Mouse (Mus musculus) MEL (cell line): Measurements from ENCODE around the gene 1110017D15Rik. TPM values are rescaled to one million over a fixed set of nuclear protein-coding genes. Genes with fewer than 3 reads are reported as not detected.

Experiments
- DNase-seq: peaks from one replicate; pipeline ENCODE4 v3.0.0; 2011; ENCODE audit warnings: low read depth, low spot score
- H3K27ac ChIP-seq: 2 replicates; pipeline ENCODE4 v1.5.1; 2012; ENCODE audit warnings: low read depth, mild to moderate bottlenecking, control low read depth, low read length, moderate library complexity; ENCODE audit not compliant: control insufficient read depth
- H3K27me3 ChIP-seq, 2 experiments: fragments of 150-350 bp in 1 of 2; sonication (generic) in 1 of 2; 2 replicates each; pipeline ENCODE4 v1.6.1; 2012; ENCODE audit warnings: low read length in 2 of 2, mild to moderate bottlenecking in 2 of 2, improper control_type of control experiment in 1 of 2, moderate library complexity in 1 of 2; ENCODE audit not compliant: insufficient read depth in 2 of 2, control insufficient read depth in 1 of 2
- H3K36me3 ChIP-seq, 2 experiments: 2 replicates each; pipeline ENCODE4 v1.6.1; 2012 to 2014; ENCODE audit warnings: low read length in 2 of 2, improper control_type of control experiment in 1 of 2, inconsistent platforms in 1 of 2, mild to moderate bottlenecking in 1 of 2; ENCODE audit not compliant: insufficient read depth in 2 of 2, control insufficient read depth in 1 of 2
- H3K4me1 ChIP-seq, 2 experiments: fragments of 150-350 bp in 1 of 2; sonication (generic) in 1 of 2; 2 replicates each; pipeline ENCODE4 v1.6.1; 2012; ENCODE audit warnings: low read length in 2 of 2, improper control_type of control experiment in 1 of 2, mild to moderate bottlenecking in 1 of 2; ENCODE audit not compliant: insufficient read depth in 2 of 2, control insufficient read depth in 1 of 2
- H3K4me3 ChIP-seq, 2 experiments: fragments of 150-350 bp in 1 of 2; sonication (generic) in 1 of 2; 2 replicates each; pipeline ENCODE4 v1.5.1; 2012; ENCODE audit warnings: low read depth in 2 of 2, low read length in 2 of 2, mild to moderate bottlenecking in 2 of 2, moderate library complexity in 2 of 2, control low read depth in 1 of 2, improper control_type of control experiment in 1 of 2; ENCODE audit not compliant: control insufficient read depth in 1 of 2, insufficient read depth in 1 of 2
- H3K79me2 ChIP-seq: 2 replicates; pipeline ENCODE4 v1.6.1; 2012; ENCODE audit warnings: mild to moderate bottlenecking, low read length, moderate library complexity; ENCODE audit not compliant: control insufficient read depth, poor library complexity, insufficient read depth
- H3K9ac ChIP-seq: 2 replicates; pipeline ENCODE4 v1.6.1; 2012; ENCODE audit warnings: low read depth, mild to moderate bottlenecking, control low read depth, low read length, moderate library complexity; ENCODE audit not compliant: control insufficient read depth, poor library complexity, severe bottlenecking
- H3K9me3 ChIP-seq: fragments of 150-350 bp; sonication (generic); replicated peaks from 2 replicates; pipeline ENCODE4 v1.6.1; 2012; ENCODE audit warnings: mild to moderate bottlenecking, low read length, improper control_type of control experiment, moderate library complexity; ENCODE audit not compliant: insufficient read depth
- BHLHE40 ChIP-seq: IDR thresholded peaks from 2 replicates; pipeline ENCODE4 v1.6.1; 2012; ENCODE audit warnings: low read depth, mild to moderate bottlenecking, inconsistent platforms, low read length, improper control_type of control experiment, borderline replicate concordance
- CHD1 ChIP-seq: IDR thresholded peaks from 2 replicates; pipeline ENCODE4 v1.6.1; 2012; ENCODE audit warnings: low read depth, mild to moderate bottlenecking, inconsistent platforms, low read length, improper control_type of control experiment
- CTCF ChIP-seq, 3 experiments: IDR thresholded peaks in 2 of 3; conservative IDR thresholded peaks in 1 of 3; 2 replicates each; pipeline ENCODE4 v1.5.1; 2011 to 2012; ENCODE audit warnings: low read length in 3 of 3, low read depth in 2 of 3, mild to moderate bottlenecking in 2 of 3, improper control_type of control experiment in 1 of 3, inconsistent platforms in 1 of 3, mixed read lengths in 1 of 3, moderate library complexity in 1 of 3; ENCODE audit not compliant: control insufficient read depth in 1 of 3, insufficient read depth in 1 of 3, poor library complexity in 1 of 3, severe bottlenecking in 1 of 3
- E2F4 ChIP-seq: IDR thresholded peaks from 2 replicates; pipeline ENCODE4 v1.6.1; 2011; ENCODE audit warnings: low read depth, low read length, improper control_type of control experiment, borderline replicate concordance
- EP300 ChIP-seq, 2 experiments: IDR thresholded peaks; 2 replicates each; pipeline ENCODE4 v1.6.1; 2011; ENCODE audit warnings: improper control_type of control experiment in 2 of 2, low read length in 2 of 2, low read depth in 1 of 2, mild to moderate bottlenecking in 1 of 2
- GABPA ChIP-seq: IDR thresholded peaks from 2 replicates; pipeline ENCODE4 v1.6.1; 2012; ENCODE audit warnings: low read depth, mild to moderate bottlenecking, inconsistent platforms, low read length, improper control_type of control experiment, moderate library complexity
- GATA1 ChIP-seq: IDR thresholded peaks from 2 replicates; pipeline ENCODE4 v1.6.1; 2011; ENCODE audit warnings: low read depth, low read length, improper control_type of control experiment
- HCFC1 ChIP-seq: IDR thresholded peaks from 2 replicates; pipeline ENCODE4 v1.6.1; 2012; ENCODE audit warnings: low read depth, mild to moderate bottlenecking, inconsistent platforms, low read length, improper control_type of control experiment, moderate library complexity
- KAT2A ChIP-seq: conservative IDR thresholded peaks from 2 replicates; pipeline ENCODE4 v1.6.1; 2012; ENCODE audit warnings: low read depth, low read length, improper control_type of control experiment, inconsistent platforms
- MAFK ChIP-seq: IDR thresholded peaks from 2 replicates; pipeline ENCODE4 v1.6.1; 2011; ENCODE audit warnings: low read depth, mild to moderate bottlenecking, low read length, improper control_type of control experiment, borderline replicate concordance
- MXI1 ChIP-seq: IDR thresholded peaks from 2 replicates; pipeline ENCODE4 v1.6.1; 2011; ENCODE audit warnings: mild to moderate bottlenecking, low read depth, low read length, improper control_type of control experiment
- NELFE ChIP-seq: IDR thresholded peaks from 2 replicates; pipeline ENCODE4 v1.6.1; 2011; ENCODE audit warnings: low read depth, low read length, improper control_type of control experiment
- NRF1 ChIP-seq: IDR thresholded peaks from 2 replicates; pipeline ENCODE4 v1.6.1; 2014; ENCODE audit warnings: low read depth, mild to moderate bottlenecking, inconsistent platforms, low read length, improper control_type of control experiment, moderate library complexity; ENCODE audit not compliant: poor library complexity, insufficient read depth, severe bottlenecking
- POLR2A ChIP-seq, 2 experiments: IDR thresholded peaks; 2 replicates each; pipeline ENCODE4 v1.6.1; 2011 to 2012; ENCODE audit warnings: low read length in 2 of 2, mild to moderate bottlenecking in 2 of 2, control low read depth in 1 of 2, improper control_type of control experiment in 1 of 2, low read depth in 1 of 2, moderate library complexity in 1 of 2; ENCODE audit not compliant: control insufficient read depth in 1 of 2, insufficient read depth in 1 of 2, poor library complexity in 1 of 2
- POLR2AphosphoS2 ChIP-seq: IDR thresholded peaks from 2 replicates; pipeline ENCODE4 v1.6.1; 2011; ENCODE audit warnings: low read length, improper control_type of control experiment
- POLR2AphosphoS5 ChIP-seq: IDR thresholded peaks from 2 replicates; pipeline ENCODE4 v1.6.1; 2012; ENCODE audit warnings: low read depth, borderline replicate concordance, mild to moderate bottlenecking, inconsistent platforms, low read length, moderate library complexity, mixed read lengths
- RCOR1 ChIP-seq: IDR thresholded peaks from 2 replicates; pipeline ENCODE4 v1.6.1; 2012; ENCODE audit warnings: low read depth, mild to moderate bottlenecking, inconsistent platforms, low read length, improper control_type of control experiment
- SMC3 ChIP-seq: IDR thresholded peaks from 2 replicates; pipeline ENCODE4 v1.6.1; 2011; ENCODE audit warnings: low read depth, low read length, improper control_type of control experiment
- TBP ChIP-seq: IDR thresholded peaks from 2 replicates; pipeline ENCODE4 v1.8.0; 2011; ENCODE audit warnings: low read depth, low read length, improper control_type of control experiment
- TCF12 ChIP-seq: IDR thresholded peaks from 2 replicates; pipeline ENCODE4 v1.6.1; 2014; ENCODE audit warnings: low read depth, mild to moderate bottlenecking, inconsistent platforms, low read length, improper control_type of control experiment, moderate library complexity
- UBTF ChIP-seq: IDR thresholded peaks from 2 replicates; pipeline ENCODE4 v1.6.1; 2012; ENCODE audit warnings: low read depth, mild to moderate bottlenecking, inconsistent platforms, low read length, improper control_type of control experiment, moderate library complexity, borderline replicate concordance; ENCODE audit not compliant: insufficient read depth
- USF1 ChIP-seq: IDR thresholded peaks from 2 replicates; pipeline ENCODE4 v1.6.1; 2014; ENCODE audit warnings: low read depth, mild to moderate bottlenecking, inconsistent platforms, low read length, improper control_type of control experiment, moderate library complexity
- ZC3H11A ChIP-seq: IDR thresholded peaks from 2 replicates; pipeline ENCODE4 v1.6.1; 2012; ENCODE audit warnings: low read depth, mild to moderate bottlenecking, inconsistent platforms, low read length, improper control_type of control experiment
- ZKSCAN1 ChIP-seq: IDR thresholded peaks from 2 replicates; pipeline ENCODE4 v1.6.1; 2012; ENCODE audit warnings: low read depth, mild to moderate bottlenecking, inconsistent platforms, low read length, improper control_type of control experiment, moderate library complexity
- ZMIZ1 ChIP-seq: IDR thresholded peaks from 2 replicates; pipeline ENCODE4 v1.6.1; 2012; ENCODE audit warnings: low read depth, mild to moderate bottlenecking, inconsistent platforms, low read length, improper control_type of control experiment, moderate library complexity
- ZNF384 ChIP-seq: IDR thresholded peaks from 2 replicates; pipeline ENCODE4 v1.6.1; 2012; ENCODE audit warnings: low read depth, mild to moderate bottlenecking, inconsistent platforms, low read length, improper control_type of control experiment
- polyA plus RNA-seq, 2 experiments: library from polyadenylated mRNA; stranded (reverse) in 1 of 2; unstranded in 1 of 2; fragments of >175 nt in 1 of 2; fragments of >200 nt in 1 of 2; gene quantifications; 2 replicates each; pipeline versions ENCODE4 v1.2.1 to v1.2.4; 2012; ENCODE audit warnings: low replicate concordance in 2 of 2, low read depth in 1 of 2; ENCODE audit not compliant: insufficient read length in 2 of 2, insufficient read depth in 1 of 2, missing spikeins in 1 of 2
- total RNA-seq: library from RNA; depleted of rRNA; stranded (reverse); fragments of 300-350 nt; gene quantifications from 2 replicates; pipeline ENCODE4 v1.2.3, GENCODE M21; 2012; rRNA removed

Gene 1110017D15Rik
- total RNA-seq (not detected in 2 replicates), polyA plus RNA-seq (under 1 TPM in 1 of 2 experiments, not detected in 1; 0.21 TPM)

- H3K27me3 ChIP-seq = peaks cover 0 to 5% of the 10 kb centered on the region in 2 experiments; a peak in 2 of 4 replicates
- H3K36me3 ChIP-seq = no peaks in the 10 kb centered on the region
- no peak for DNase-seq
- no peak within 1 kb of the TSS for H3K27ac ChIP-seq
- no peak for TF ChIP-seq ZMIZ1
- TF ChIP-seq POLR2AphosphoS5 = no peak
- no peak for TF ChIP-seq GATA1
- TF ChIP-seq E2F4 = no peak
- TF ChIP-seq SMC3 = no peak
- no peak for TF ChIP-seq TCF12
- no peak for TF ChIP-seq CTCF (IDR thresholded peaks at IDR 0.05 in 2 of 3, conservative IDR thresholded peaks at IDR 0.05 in 1 of 3; ENCODE audit: control insufficient read depth in 1 of 3, insufficient read depth in 1 of 3, low read depth in 2 of 3, low read length in 3 of 3, poor library complexity in 1 of 3, severe bottlenecking in 1 of 3)
- no peak for TF ChIP-seq EP300 (IDR thresholded peaks at IDR 0.05; ENCODE audit: low read depth in 1 of 2, low read length in 2 of 2)
- no peak for TF ChIP-seq USF1
- TF ChIP-seq MXI1 = no peak
- no peak for TF ChIP-seq MAFK
- no peak for TF ChIP-seq GABPA
- no peak for TF ChIP-seq TBP
- no peak for TF ChIP-seq ZKSCAN1
- TF ChIP-seq RCOR1 = no peak
- no peak for TF ChIP-seq CHD1
- TF ChIP-seq NELFE = no peak
- no peak for TF ChIP-seq NRF1
- no peak for TF ChIP-seq BHLHE40
- H3K79me2 ChIP-seq = no peaks in the 10 kb centered on the region
- H3K4me3 ChIP-seq = no peak within 1 kb of the TSS
- no peaks in the 10 kb centered on the region for H3K9me3 ChIP-seq
- no peaks in the 10 kb centered on the region for H3K4me1 ChIP-seq
- no peak within 1 kb of the TSS for H3K9ac ChIP-seq
Measured at GRCm38 (mm10) chr4:41517233-41517632, at the start of gene 1110017D15Rik. TSS of gene 1110017D15Rik (minus strand) at chr4:41517333.

GRCm38 (mm10) chr4:41566123-41566522 lies 49.0 kb upstream of the 1110017D15Rik start:
- peaks cover 0 to 2% of the 10 kb centered on the region in 2 experiments; a peak in 1 of 4 replicates for H3K36me3 ChIP-seq

More at GRCm38 (mm10) chr4:41566123-41566522, 49.0 kb upstream of the 1110017D15Rik start:
- Histone ChIP-seq H3K9me3 (no peaks in the 10 kb centered on the region), H3K27ac (no peak overlapping the region), H3K79me2 (no peaks in the 10 kb centered on the region), H3K4me3 (no peak overlapping the region), H3K9ac (no peak overlapping the region), H3K4me1 (peaks cover 0 to 7% of the 10 kb centered on the region in 2 experiments; a peak in 2 of 4 replicates), H3K27me3 (no peaks in the 10 kb centered on the region)
- DNase-seq = no peak
- TF ChIP-seq POLR2AphosphoS5 (no peak), E2F4 (no peak), UBTF (no peak), ZKSCAN1 (no peak), POLR2AphosphoS2 (no peak), POLR2A (IDR thresholded peaks at IDR 0.05; ENCODE audit: control insufficient read depth in 1 of 2, insufficient read depth in 1 of 2, low read depth in 1 of 2, low read length in 2 of 2, poor library complexity in 1 of 2) (no peak), ZNF384 (no peak), CHD1 (no peak), KAT2A (no peak), RCOR1 (no peak), HCFC1 (no peak), ZC3H11A (no peak)
